In genomic region chr16:43638406-43639049, GRCm38 (mm10) we compare ENCODE assay signal across 12 mouse cellular contexts. TPM values are rescaled to one million over a fixed set of nuclear protein-coding genes. Genes with fewer than 3 reads are reported as not detected.
A peak's percentile ranks its signal among the peaks of the same experiment; 100 is the strongest.
DNase-seq lines count a peak whose midpoint lies in the region; ATAC-seq and TF ChIP-seq lines count a peak whose summit lies in the region.
"Had no signal": no experiment of that assay in that cellular context is flagged by ENCODE, and none has a peak within 500 bp of the region (broad histone marks: within the 10 kb centered on the region; RNA-seq: fewer than 3 reads in every experiment).

No protein-coding gene starts in this region.

- H3K27me3 ChIP-seq in heart, embryonic 14.5 days (ENCODE audit: control insufficient read depth, insufficient read depth, low read length), result no peaks in the 10 kb centered on the region
- H3K27me3 ChIP-seq in heart, embryonic 12.5 days (replicated peaks), result no peaks in the 10 kb centered on the region
- H3K27me3 ChIP-seq in stomach, embryonic 16.5 days (ENCODE audit: control insufficient read depth, insufficient read depth, low read length), result no peaks in the 10 kb centered on the region
- H3K27me3 ChIP-seq in stomach, postnatal 0 days (ENCODE audit: control insufficient read depth, insufficient read depth, low read length), result no peaks in the 10 kb centered on the region
- H3K27me3 ChIP-seq in heart, embryonic 16.5 days (ENCODE audit: control insufficient read depth, insufficient read depth, low read length), result no peaks in the 10 kb centered on the region
- no peaks in the 10 kb centered on the region for H3K27me3 ChIP-seq in neural tube, embryonic 15.5 days (replicated peaks)

- H3K9ac ChIP-seq in heart, embryonic 14.5 days (ENCODE audit: low read length), result no peak overlapping the region
- no peak overlapping the region for H3K9ac ChIP-seq in heart, embryonic 12.5 days
- H3K9ac ChIP-seq in stomach, embryonic 16.5 days (ENCODE audit: low read length), result no peak overlapping the region
- no peak overlapping the region for H3K9ac ChIP-seq in stomach, postnatal 0 days (ENCODE audit: low read length)
- H3K9ac ChIP-seq in heart, embryonic 16.5 days (ENCODE audit: low read length), result no peak overlapping the region
- H3K9ac ChIP-seq in neural tube, embryonic 15.5 days (replicated peaks), result no peak overlapping the region
- H3K9ac ChIP-seq: liver, embryonic 14.5 days had no signal

- peaks cover 5% of the 10 kb centered on the region; the same call in 1 of the 2 replicates for H3K36me3 ChIP-seq in heart, embryonic 14.5 days (ENCODE audit: control insufficient read depth, insufficient read depth, low read length)
- peaks cover 3% of the 10 kb centered on the region; the same call in 1 of the 2 replicates for H3K36me3 ChIP-seq in heart, embryonic 12.5 days
- H3K36me3 ChIP-seq in stomach, embryonic 16.5 days (ENCODE audit: control insufficient read depth, insufficient read depth, low read length), result no peaks in the 10 kb centered on the region
- H3K36me3 ChIP-seq in stomach, postnatal 0 days (ENCODE audit: control insufficient read depth, insufficient read depth, low read length), result no peaks in the 10 kb centered on the region
- no peaks in the 10 kb centered on the region for H3K36me3 ChIP-seq in heart, embryonic 16.5 days (ENCODE audit: control insufficient read depth, insufficient read depth)
- 0 out of 2 replicates have a peak, but pooled peaks cover 12% of the 10 kb centered on the region for H3K36me3 ChIP-seq in neural tube, embryonic 15.5 days
- H3K36me3 ChIP-seq: G1E had no signal

- peaks cover 0 to 7% of the 10 kb centered on the region in 2 experiments; a peak in 3 of 4 replicates for H3K4me1 ChIP-seq in heart, embryonic 14.5 days (ENCODE audit: control insufficient read depth in 2 of 2, insufficient read depth in 2 of 2, low read length in 2 of 2)
- peaks cover 11% of the 10 kb centered on the region for H3K4me1 ChIP-seq in heart, embryonic 12.5 days (replicated peaks)
- H3K4me1 ChIP-seq in stomach, embryonic 16.5 days (ENCODE audit: control insufficient read depth, insufficient read depth, low read length), result peaks cover 2% of the 10 kb centered on the region; the same call in 1 of the 2 replicates
- H3K4me1 ChIP-seq in stomach, postnatal 0 days (replicated peaks; ENCODE audit: control insufficient read depth, insufficient read depth), result no peaks in the 10 kb centered on the region
- H3K4me1 ChIP-seq in heart, embryonic 16.5 days (ENCODE audit: control insufficient read depth, insufficient read depth, low read length), result 0 out of 2 replicates have a peak, but pooled peaks cover 3% of the 10 kb centered on the region
- H3K4me1 ChIP-seq in neural tube, embryonic 15.5 days, result no peaks in the 10 kb centered on the region

- H3K27ac ChIP-seq in heart, embryonic 14.5 days (replicated peaks in 1 of 2; ENCODE audit: control insufficient read depth in 1 of 2, insufficient read depth in 1 of 2, low read depth in 2 of 2, low read length in 2 of 2), result no peak overlapping the region
- H3K27ac ChIP-seq in heart, embryonic 12.5 days (ENCODE audit: poor library complexity, severe bottlenecking), result no peak overlapping the region
- H3K27ac ChIP-seq in stomach, embryonic 16.5 days (ENCODE audit: low read length), result no peak overlapping the region
- H3K27ac ChIP-seq in stomach, postnatal 0 days (replicated peaks), result no peak overlapping the region
- peak overlapping the region; percentile 52; the same call in 1 of the 2 replicates for H3K27ac ChIP-seq in heart, embryonic 16.5 days (ENCODE audit: low read length)
- no peak overlapping the region for H3K27ac ChIP-seq in neural tube, embryonic 15.5 days (replicated peaks)
- H3K27ac ChIP-seq: liver, embryonic 14.5 days had no signal

- no peak for ATAC-seq in heart, embryonic 14.5 days (ENCODE audit: insufficient number of reproducible peaks, insufficient read depth, low FRiP score, low read depth)
- ATAC-seq in heart, embryonic 12.5 days (ENCODE audit: insufficient number of reproducible peaks, low FRiP score), result no peak
- ATAC-seq in stomach, embryonic 16.5 days (ENCODE audit: insufficient read depth, low FRiP score), result 0 out of 2 replicates have a peak, but pooled peaks have one; percentile 40
- ATAC-seq in stomach, postnatal 0 days (ENCODE audit: low FRiP score, low TSS enrichment), result no peak
- peak; percentile 37; the same call in 1 of the 2 replicates for ATAC-seq in heart, embryonic 16.5 days (replicated peaks; ENCODE audit: extremely low read depth, insufficient read depth, low FRiP score)
- ATAC-seq in neural tube, embryonic 15.5 days (ENCODE audit: low FRiP score), result no peak

- no peaks in the 10 kb centered on the region for H3K9me3 ChIP-seq in heart, embryonic 14.5 days (ENCODE audit: control insufficient read depth, low read length)
- no peaks in the 10 kb centered on the region for H3K9me3 ChIP-seq in heart, embryonic 12.5 days (replicated peaks)
- no peaks in the 10 kb centered on the region for H3K9me3 ChIP-seq in stomach, embryonic 16.5 days (replicated peaks; ENCODE audit: control insufficient read depth, low read length)
- no peaks in the 10 kb centered on the region for H3K9me3 ChIP-seq in stomach, postnatal 0 days (ENCODE audit: control insufficient read depth, low read length)
- H3K9me3 ChIP-seq in heart, embryonic 16.5 days (replicated peaks; ENCODE audit: control insufficient read depth, low read length), result no peaks in the 10 kb centered on the region
- H3K9me3 ChIP-seq in neural tube, embryonic 15.5 days (replicated peaks), result no peaks in the 10 kb centered on the region
- H3K9me3 ChIP-seq: G1E had no signal

- no peak for TF ChIP-seq EP300 in stomach, postnatal 0 days (optimal IDR thresholded peaks at IDR 0.05)

- TF ChIP-seq CTCF in stomach, postnatal 0 days (IDR thresholded peaks at IDR 0.05; ENCODE audit: low read depth), result no peak

- peak overlapping the region; percentile 25; the same call in 1 of the 2 replicates for H3K4me2 ChIP-seq in heart, embryonic 14.5 days (ENCODE audit: low read length)
- H3K4me2 ChIP-seq in heart, embryonic 12.5 days, result no peak overlapping the region
- no peak overlapping the region for H3K4me2 ChIP-seq in stomach, embryonic 16.5 days (ENCODE audit: low read depth, low read length)
- no peak overlapping the region for H3K4me2 ChIP-seq in stomach, postnatal 0 days (replicated peaks; ENCODE audit: low read depth)
- H3K4me2 ChIP-seq in heart, embryonic 16.5 days (ENCODE audit: low read depth, low read length), result peak overlapping the region; percentile 25
- H3K4me2 ChIP-seq in neural tube, embryonic 15.5 days, result no peak overlapping the region

- 63% methylated on average over 21 of the region's 21 CpGs for WGBS in heart, embryonic 14.5 days
- WGBS in heart, embryonic 12.5 days, result 64% methylated on average over 21 of the region's 21 CpGs
- WGBS in stomach, embryonic 16.5 days, result 68% methylated on average over 21 of the region's 21 CpGs
- 69% methylated on average over 21 of the region's 21 CpGs for WGBS in stomach, postnatal 0 days
- WGBS in heart, embryonic 16.5 days, result 59% methylated on average over 21 of the region's 21 CpGs
- 81% methylated on average over 21 of the region's 21 CpGs for WGBS in neural tube, embryonic 15.5 days

- DNase-seq in stomach, postnatal 0 days (ENCODE audit: low spot score), result no peak
- DNase-seq in testis, postnatal 14 days (ENCODE audit: low spot score), result peak; percentile 20
- no peak for DNase-seq in frontal cortex, postnatal 14 days (ENCODE audit: low spot score in 2 of 2)

- H3K4me3 ChIP-seq in heart, embryonic 14.5 days (ENCODE audit: control insufficient read depth in 1 of 2, insufficient read depth in 1 of 2, low read depth in 1 of 2, low read length in 2 of 2), result no peak overlapping the region
- H3K4me3 ChIP-seq in heart, embryonic 12.5 days, result no peak overlapping the region
- no peak overlapping the region for H3K4me3 ChIP-seq in stomach, embryonic 16.5 days (replicated peaks; ENCODE audit: low read length)
- no peak overlapping the region for H3K4me3 ChIP-seq in stomach, postnatal 0 days (ENCODE audit: low read depth, low read length)
- H3K4me3 ChIP-seq in heart, embryonic 16.5 days (ENCODE audit: low read length), result no peak overlapping the region
- H3K4me3 ChIP-seq in neural tube, embryonic 15.5 days (replicated peaks), result no peak overlapping the region

RNA-seq across cellular contexts. Expression of gene Tigit, which starts 25.4 kb away (rescaled TPM):
- not detected in 2 replicates for polyA plus RNA-seq in heart, embryonic 14.5 days (2014; fragmentation: Nextera tagmentation; extraction: Ambion mirVana)
- not detected in 2 replicates for polyA plus RNA-seq in heart, embryonic 12.5 days (2016; fragmentation: Nextera tagmentation; extraction: Ambion mirVana)
- not detected in 2 replicates for polyA plus RNA-seq in stomach, embryonic 16.5 days (2015; fragmentation: Nextera tagmentation; extraction: Ambion mirVana)
- not detected in 2 replicates for polyA plus RNA-seq in stomach, postnatal 0 days (2015; fragmentation: Nextera tagmentation; extraction: Ambion mirVana)
- polyA plus RNA-seq in heart, embryonic 16.5 days (2015; fragmentation: Nextera tagmentation; extraction: Ambion mirVana), result 0.21 TPM in 1 of 2 replicates, not detected in the other
- not detected in 2 replicates for polyA plus RNA-seq in neural tube, embryonic 15.5 days (2015; fragmentation: Nextera tagmentation; extraction: Ambion mirVana)
- polyA plus RNA-seq: brain, embryonic 14.5 days; G1E; kidney, embryonic 14.5 days; liver, embryonic 14.5 days had no signal

Comparison
In these comparisons a context has a peak if more than half of its experiments do, and no peak if none do; other contexts are left out.
1. ATAC-seq: peak in stomach, embryonic 16.5 days (single experiment) and heart, embryonic 16.5 days (single experiment); none in heart, embryonic 14.5 days (single experiment), heart, embryonic 12.5 days (single experiment), stomach, postnatal 0 days (single experiment) and neural tube, embryonic 15.5 days (single experiment).
2. H3K4me2 ChIP-seq: peak in heart, embryonic 14.5 days (single experiment) and heart, embryonic 16.5 days (single experiment); none in heart, embryonic 12.5 days (single experiment), stomach, embryonic 16.5 days (single experiment), stomach, postnatal 0 days (single experiment) and neural tube, embryonic 15.5 days (single experiment).